Mouse (Mus musculus) T-helper 17 cell (primary cell): Measurements from ENCODE around the gene Pitpna.

Experiments used
- in situ Hi-C, 2 experiments: fragments of 300-600 bp; cut with MboI, MseI; formaldehyde crosslinking; loops; 1 replicate in 1 of 2; 2 replicates in 1 of 2; pipeline ENCODE4 v1.15.1; 2025; ENCODE audit warnings: high pct_unique_total_duplicates in 2 of 2

Gene Pitpna

DNA sequence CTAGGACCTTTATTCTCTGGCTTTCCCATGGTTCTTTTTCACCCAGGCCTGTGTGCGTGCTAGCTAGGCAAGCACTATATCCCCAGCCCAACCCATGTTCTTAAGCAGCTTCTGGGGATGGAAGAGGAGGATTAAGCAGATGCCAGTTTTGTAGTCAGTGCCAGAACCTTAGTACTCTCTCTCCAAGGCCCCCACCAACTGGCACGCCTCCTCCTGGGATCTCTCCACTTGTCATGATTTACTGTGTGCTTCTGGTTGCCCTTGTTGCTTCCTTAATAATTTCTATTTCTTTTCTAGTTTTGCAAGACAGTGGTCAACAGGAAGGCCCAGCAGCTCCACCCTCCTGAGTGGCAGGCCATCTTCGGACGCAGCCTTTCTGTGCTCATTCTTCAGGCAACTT lies 37.9 kb downstream of the Pitpna start:
- in situ Hi-C loops: no loop called here

DNA sequence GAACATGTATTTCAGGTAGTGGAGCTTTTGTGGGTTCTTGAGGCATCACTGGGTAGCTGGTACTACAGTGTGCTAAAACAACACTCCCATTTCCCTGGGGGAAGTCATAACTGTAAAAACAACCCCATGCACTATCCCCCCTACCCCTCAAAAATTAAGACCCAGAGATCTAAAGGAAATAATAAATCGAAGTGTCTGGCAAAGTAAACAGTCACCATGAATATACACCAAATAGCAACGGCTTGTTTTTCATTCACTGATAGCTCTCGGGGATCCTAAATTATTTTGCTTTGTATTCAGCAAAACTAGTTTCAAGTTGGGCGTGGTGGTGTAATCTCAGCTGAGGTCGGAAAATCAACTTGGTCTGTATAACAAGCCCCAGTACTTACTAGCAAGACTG lies 42.2 kb downstream of the Pitpna start:
- in situ Hi-C loops: loop anchor here (5.0 to 10.0 kb wide), 2 partner anchors 107 to 1415 kb away; no protein-coding TSS in a partner anchor

DNA sequence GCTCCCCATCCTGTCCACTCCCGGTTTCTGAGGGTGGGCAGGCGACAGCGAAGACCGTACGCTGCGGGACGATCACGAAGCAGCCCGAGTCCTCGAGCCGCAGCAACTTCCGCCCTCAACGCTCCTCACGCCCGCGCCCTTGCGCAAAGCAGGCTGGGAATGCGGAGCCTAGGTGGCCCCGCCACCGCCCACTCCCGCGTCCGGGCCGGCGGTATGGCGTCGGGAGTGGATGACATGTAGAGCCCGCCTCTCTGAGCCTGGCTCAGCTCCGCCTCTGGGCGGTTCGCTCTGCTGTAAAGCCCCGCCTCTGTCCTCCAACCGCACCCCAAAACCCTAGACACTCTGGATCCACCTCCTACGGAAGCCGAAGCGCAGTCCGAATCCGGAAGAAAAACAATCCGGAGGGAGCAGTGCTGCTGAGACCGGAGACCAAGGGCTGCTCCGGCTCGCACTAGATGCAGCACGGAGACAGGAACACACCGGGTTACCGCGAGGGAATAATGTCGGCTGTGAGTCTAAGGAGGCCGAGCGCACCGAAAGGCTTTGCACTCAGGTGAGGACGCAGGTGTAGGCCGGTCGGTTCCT lies 42.8 kb downstream of the Pitpna start, which contains the start of gene Inpp5k:
Gene Inpp5k, plus strand, starts transcription at position 344 of the 585 bp plus-strand sequence.
- in situ Hi-C loops: loop anchor here (5.0 to 10.0 kb wide), 2 partner anchors 107 to 1414 kb away; no protein-coding TSS in a partner anchor

DNA sequence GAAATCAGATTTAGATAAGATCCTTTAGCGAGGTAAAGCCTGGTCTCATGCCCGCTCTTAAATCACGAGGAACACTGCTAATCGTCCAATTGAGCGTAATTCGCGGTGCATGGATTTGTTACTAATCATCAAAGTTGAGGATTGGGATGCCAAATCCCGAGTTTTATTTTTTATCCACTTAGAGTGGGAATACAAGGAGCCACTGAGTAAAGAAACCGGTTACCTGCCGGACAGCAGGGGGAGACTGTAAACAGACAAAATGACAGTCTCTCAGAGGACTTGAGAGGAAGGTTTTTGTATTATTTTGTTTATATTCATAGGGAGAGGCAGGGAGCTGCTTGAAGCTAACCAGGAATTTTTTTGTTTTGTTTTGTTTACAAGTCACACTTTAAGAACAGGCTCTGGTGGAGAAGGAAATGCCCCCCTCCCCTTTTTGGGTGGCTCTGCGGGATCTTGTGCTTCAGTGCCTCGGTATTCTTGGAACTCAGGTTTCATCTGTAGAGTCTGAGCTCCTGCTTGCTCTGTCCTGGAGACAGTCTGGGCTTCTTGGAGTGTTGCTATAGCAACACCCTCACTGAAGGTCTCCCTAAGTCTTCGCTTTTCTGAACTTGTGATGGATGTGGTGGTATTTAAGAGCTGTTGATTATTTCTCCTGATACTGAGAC lies 43.8 kb downstream of the Pitpna start:
- in situ Hi-C loops: loop anchor here (5.0 to 10.0 kb wide), 2 partner anchors 106 to 1413 kb away; no protein-coding TSS in a partner anchor

DNA sequence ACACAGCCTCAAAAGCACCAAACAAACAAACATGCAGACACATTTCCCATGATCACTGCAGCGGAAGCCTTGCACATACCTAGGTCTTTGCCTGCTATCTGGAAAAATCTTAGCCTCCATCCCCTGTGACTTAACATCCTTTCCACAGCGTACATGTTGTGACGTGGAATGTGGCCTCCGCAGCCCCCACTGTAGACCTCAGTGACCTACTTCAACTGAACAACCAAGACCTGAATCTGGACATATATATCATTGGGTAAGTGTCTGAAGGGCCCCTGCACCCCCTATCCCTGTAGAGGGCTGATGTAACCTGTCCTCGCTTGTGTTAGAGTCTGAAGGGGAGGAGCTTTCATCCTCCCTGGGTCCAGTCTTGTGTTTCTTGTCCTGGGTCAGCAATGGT lies 45.0 kb downstream of the Pitpna start:
- in situ Hi-C loops: loop anchor here (5.0 to 10.0 kb wide), 2 partner anchors 104 to 1412 kb away; no protein-coding TSS in a partner anchor

DNA sequence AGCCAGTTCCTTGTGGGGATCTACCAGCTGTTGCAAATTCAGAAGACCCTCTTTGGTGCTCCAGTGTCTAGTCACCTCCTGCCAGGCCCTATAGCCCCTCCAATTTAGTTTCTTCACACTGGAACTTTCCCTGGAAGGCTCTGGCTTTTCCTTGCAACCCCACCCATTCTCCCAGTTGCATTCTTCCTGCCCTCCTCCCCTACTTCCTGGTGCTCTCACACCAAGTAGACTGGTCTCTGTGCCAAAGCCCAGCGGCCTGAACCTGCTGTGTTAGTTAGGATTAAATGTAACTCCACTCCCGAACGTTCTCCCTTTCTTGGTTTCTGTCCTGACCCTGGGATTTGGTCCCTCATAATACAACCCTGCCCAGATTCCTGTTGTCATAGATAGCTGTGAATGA lies 46.9 kb downstream of the Pitpna start:
- in situ Hi-C loops: loop anchor here (5.0 to 10.0 kb wide), 2 partner anchors 102 to 1410 kb away; no protein-coding TSS in a partner anchor

DNA sequence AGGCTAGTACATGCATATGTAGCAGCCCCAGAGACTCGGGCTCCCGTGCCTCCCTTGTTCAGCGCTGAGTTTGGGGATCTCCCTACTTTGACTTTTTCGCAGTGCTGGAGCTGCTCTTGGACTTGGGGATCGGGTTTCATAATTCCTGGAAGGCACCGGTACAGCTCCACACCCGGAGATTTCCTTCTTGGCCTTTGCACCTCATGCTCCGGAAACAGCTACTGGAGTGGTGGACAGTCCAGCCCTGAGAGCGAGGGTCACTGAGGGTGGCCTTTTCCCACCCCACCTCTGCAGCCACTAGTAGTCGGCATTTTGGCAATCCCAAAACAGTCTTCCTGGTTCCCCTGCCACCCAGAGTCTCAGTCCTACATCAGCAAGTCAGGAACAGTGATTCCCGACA lies 47.4 kb downstream of the Pitpna start:
- in situ Hi-C loops: loop anchor here in 1 of 2 experiments (10.0 kb wide), 1 partner anchor 1409 kb away; no protein-coding TSS in a partner anchor

DNA sequence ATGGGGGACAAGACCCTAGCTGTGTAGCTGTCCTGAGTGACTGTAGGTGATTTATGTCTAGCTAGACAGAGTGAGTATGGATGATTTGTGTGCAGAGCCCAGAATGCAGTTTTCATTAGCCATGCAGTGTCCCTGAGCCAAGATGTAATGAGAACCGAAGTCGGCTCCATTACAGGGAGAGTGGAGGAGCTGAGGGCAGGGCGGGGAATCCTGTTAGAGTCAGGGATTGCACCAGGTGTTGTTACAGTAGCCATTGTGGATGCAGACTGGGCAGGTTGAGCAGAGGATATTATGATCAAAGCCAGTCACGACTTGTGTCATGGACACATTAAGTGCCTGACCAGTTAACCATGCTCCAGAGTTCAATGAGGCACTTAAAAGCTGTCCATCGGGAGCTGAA lies 55.4 kb downstream of the Pitpna start:
- in situ Hi-C loops: no loop called here

DNA sequence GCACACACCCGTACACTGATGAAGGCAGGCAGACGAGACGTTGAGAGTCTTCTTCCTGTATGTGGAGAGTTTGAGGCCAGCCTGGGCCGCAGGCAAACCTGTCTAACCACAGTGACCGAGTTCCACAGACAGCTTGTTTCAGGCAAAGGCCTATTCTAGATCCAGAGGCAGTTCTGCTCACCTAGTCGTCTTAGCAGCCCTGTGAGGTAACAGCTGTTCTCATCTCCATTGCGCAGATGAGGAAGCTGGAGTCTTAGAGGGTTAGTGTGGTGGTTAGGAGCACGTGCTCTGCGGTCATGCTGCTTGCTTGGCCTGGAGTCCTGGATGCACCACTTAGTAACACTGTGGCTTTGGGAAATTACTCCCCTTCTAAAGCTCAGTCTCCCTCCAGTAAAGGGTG lies 56.8 kb downstream of the Pitpna start:
- in situ Hi-C loops: no loop called here

DNA sequence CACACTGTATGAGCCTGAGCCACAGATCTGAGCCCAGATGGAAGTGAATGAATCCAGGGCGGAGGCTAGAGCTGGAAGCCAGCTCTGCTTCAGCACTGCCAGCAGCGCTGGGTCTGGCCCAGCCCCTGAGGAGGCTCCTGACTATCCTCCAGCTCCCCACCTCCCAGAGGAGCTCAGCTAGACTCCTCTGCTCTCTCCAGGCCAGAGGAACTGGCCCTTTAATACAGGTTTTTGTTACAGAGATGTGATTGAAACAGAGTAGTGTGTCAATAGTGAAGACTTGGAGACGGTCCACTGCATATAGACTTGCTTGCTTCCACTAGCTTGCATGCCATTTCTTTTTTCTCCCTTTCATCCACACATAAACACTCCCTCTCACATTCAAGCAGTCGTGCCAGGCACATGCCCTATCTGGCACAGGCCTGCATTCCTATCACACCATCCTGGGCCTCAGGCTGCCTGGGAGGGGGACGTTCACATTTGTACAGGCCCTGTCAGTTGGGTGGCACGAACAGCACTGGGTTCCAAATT lies 59.8 kb downstream of the Pitpna start:
- in situ Hi-C loops: no loop called here

DNA sequence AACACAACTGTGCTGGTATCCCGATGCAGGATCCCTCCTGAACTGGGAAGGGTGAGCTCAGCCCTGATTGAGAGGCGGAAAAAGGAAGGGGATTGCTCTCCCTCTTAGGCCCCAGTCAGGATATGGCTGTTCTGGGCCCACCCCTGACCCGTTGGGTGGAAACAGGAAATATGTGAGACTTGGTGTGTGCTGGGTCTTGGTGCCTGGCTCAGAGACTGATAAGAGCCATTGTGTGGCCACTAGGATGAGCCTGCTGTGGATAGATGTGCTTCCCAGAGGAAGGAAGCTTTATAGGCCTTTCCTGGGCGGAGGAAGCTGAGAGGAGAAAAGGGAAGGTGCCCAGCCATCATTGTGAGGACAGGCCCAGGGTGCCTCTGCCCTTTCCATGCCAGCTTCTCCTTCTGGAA lies 61.3 kb downstream of the Pitpna start:
- in situ Hi-C loops: no loop called here

DNA sequence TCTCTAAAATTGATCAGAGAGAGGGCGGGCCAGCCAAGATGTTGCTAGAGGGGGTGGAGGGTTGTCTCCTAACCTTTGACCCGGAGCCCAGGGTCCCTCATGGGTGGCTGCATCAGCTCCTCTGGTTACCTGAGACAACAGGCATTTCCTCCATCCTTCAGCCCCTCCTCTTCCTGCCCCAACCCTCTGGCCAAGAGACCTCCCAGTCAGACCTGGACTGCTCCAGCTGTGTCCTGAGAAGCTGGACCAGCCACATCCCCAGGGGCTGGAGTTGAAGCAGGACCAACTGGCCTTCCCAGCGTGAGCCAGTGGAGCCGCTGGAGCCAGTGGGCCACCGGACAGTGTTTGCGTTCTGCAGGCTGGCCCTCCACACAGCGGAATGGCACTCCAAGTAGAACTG lies 62.4 kb downstream of the Pitpna start, which contains the start of gene Myo1c:
Gene Myo1c, plus strand, starts transcription at position 194 of the 400 bp plus-strand sequence.
- in situ Hi-C loops: no loop called here

DNA sequence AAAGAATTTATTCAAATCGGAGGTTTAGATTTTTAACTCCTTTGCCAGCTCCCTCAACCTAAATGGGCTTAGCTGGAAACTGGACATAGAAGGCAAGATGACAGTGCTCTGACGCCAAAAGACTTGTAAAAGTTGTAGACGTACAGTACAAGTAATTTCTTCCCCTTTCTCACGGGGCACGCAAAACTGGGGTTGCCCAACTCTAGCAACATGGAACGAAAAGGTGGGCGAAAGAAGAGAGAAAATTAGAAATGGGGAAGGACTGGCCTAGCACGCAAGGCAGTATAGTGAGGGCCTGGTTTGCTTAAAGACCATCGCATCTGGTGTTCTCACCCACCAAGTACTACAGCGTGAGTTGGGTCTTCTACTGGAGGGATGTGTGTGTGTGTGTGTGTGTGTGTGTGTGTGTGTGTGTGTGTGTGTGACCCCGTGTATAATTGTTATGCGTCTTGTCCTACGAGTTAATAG lies 63.1 kb downstream of the Pitpna start:
- in situ Hi-C loops: no loop called here

DNA sequence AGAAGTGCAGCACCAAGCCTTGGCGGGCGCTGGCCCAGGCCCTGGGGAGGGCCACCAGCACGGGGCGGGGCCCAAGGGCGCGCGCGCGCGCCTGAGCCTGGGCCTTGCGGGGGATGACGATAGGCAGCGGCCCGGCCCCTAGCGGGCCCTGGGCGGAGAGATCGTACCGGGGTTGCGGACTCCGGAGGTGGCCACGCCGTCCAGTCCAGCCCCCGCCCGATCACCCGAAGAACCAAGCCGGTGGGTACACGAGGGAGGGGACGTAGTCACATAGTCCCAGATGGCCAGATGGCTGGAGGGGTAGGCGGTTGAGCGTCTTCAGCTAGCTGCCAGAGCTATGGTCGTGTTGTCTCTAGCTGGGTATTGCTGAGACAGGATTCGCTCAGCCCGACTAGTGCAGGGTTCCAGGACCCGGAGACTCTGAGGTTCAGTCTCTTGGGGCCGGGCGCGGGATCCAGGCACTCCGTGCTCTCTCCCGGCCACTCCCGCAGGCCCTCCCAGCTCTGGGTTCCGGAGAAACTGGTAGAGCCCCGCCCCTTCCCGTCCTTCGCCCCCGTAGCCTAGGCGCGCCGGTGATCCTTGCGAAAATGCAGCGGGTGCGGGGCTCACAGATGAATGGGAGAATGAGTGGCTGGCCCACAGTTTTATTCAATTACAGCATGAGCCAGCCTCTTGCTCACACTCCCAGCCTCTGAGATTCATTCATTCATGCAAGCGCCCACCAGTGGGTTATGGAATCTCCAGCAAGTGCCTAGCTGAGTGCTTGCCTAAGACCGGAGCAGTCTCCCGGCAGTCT lies 63.7 kb downstream of the Pitpna start:
- in situ Hi-C loops: no loop called here

DNA sequence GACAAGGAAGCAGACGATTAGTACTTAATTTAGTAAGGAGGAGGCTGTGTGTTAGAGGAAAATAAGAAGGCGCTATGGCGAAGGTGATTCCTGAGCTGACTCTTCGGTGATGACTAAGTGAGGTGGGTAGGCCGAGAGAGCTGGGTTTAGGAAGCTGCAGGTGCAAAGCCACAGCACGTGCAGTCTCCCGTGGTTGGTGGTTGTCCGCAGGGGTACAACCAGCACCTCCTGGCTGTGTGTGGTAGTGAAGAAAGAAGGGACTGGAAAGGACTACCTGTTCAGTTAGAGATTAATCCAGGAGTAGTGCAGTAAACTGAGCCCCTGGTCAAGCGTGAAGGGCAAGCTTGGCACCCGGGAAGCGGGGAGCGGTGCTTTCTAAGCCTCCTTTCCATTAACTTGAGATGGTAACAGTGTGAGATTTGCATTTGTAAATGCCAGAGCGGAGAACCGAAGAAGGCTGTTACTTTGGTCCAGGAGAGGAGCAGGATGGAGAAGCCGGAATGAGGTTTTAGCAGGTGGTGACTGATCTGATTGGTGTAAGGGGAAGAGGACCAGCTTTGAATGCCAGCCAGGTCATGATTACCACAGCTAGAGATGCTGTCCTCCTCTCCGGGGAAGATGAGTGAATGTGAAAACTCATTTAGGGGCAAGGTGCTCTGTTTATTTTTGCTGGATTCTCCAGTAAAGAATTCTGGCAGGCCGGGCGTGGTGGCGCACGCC lies 64.5 kb downstream of the Pitpna start:
- in situ Hi-C loops: no loop called here

DNA sequence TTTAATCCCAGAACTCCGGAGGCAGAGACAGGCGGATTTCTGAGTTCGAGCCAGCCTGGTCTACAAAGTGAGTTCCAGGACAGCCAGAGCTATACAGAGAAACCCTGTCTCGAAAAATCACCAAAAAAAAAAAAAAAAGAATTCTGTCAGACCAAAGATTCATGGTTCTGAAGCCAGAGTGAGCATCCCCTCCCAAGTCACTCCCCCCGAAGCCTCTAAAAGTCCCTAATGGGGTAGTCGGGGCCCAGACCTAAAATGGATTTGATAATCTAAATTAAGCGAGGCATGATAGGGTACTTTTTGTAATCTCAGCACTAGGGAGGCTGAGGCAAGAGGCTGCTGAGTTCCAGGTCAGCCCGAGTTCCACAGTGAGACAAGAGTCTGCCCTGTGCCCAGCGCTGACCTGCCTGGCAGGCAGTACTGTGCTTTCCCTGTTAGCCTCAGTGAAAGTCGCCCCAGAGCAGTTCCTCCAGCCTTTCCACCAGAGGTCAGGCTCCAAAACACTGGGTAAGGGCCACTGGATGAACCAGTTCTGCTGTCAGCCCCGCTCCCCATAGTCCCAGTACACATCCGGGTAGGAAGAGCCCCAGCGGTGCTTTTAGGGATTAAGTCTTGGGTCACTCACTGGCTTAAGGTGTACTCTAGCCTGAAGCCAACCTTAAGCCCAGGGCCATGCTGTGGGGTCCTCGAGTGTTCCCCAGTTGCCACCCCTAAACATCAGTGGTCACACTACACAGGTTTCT lies 65.2 kb downstream of the Pitpna start:
- in situ Hi-C loops: no loop called here

DNA sequence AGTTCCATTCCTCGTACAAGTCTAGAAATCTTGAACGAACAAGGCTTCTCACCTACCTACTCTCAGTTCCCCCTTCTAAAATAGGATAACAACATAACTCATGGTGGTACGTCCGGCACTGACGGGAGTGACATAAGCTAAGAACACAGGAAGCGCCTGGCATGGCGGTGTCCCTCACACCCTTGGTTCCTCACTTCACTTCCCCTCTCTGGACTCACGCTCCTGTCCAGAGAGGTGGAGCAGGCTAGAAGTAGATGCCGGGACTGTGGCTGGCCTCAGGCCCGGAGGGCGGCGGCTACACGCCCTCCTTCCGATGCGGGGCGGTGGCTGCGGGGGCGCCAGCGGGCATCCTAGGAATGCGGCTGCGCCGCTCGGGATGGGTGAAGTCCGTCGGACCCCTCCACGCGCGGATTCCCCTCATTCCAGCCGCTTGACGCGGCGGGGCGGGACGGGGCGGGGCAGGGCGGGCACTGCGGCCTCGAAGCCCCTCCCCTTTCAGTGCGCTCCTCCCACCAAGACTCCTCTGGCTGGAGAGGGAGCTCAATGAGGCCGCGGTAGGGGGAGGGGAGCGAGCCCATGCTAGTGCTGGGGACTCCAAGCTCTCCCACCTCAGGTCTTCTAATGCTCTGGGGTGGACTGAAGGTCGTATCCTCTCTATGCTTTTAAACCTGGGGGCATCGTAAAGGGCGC lies 66.0 kb downstream of the Pitpna start:
- in situ Hi-C loops: no loop called here

DNA sequence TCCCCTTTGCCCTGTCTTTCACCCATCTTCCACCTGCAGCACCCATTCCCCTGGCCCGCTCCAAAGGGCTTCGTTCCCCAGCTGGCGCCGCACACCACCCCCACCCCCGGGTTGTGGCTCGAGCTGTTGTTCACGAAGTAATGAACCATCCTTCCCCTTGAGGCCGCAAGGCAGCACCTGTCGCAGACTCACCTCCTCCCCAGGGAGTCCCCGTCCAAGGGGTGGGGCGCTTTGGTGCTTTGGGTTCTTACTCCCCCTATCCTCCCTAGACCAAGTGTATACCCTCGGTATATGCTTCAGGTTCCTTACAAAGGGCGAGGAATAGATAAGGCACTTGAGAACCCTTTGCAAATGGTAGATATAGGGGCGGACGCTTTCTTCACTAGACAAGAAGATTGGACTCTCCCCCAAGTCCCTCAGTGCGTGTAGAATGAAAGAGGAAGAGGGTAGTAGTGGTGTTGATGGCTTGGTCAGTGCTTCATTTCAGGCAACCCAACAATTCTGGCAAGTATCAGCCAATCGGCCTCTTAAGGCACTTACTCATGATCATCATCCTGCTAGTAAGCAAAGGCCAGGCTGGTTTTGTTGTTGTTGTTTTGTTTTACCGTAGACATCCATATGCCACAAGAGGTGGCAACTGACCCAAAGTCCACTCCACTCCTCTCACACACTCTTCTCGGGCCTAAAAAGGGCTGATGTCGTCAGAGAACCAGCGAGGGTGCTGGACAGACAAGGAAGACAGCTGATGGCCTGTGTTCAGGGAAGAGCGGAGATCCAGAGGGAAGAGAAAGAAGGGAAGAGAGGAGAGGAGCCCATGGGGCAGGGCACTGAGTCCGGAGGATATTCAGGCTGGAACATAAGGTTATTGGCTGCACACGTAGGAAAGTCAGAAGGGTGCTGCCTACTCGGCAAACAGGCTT lies 66.8 kb downstream of the Pitpna start:
- in situ Hi-C loops: no loop called here
